Mouse (Mus musculus) E14TG2a.4 (cell line): ENCODE data around the gene Zfp652.
A peak's percentile ranks its signal among the peaks of the same experiment; 100 is the strongest.

Experiments used
- H3K27me3 ChIP-seq: 2 replicates; pipeline ENCODE4 v1.6.1; 2014; ENCODE audit warnings: low read length, control low read depth; ENCODE audit not compliant: insufficient read depth
- H3K36me3 ChIP-seq: 2 replicates; pipeline ENCODE4 v1.6.1; 2014; ENCODE audit warnings: low read length, control low read depth; ENCODE audit not compliant: insufficient read depth
- H3K4me1 ChIP-seq: replicated peaks from 2 replicates; pipeline ENCODE4 v1.6.1; 2014; ENCODE audit warnings: low read depth, low read length, control low read depth
- H3K4me3 ChIP-seq: replicated peaks from 2 replicates; pipeline ENCODE4 v1.5.1; 2014; ENCODE audit warnings: mild to moderate bottlenecking, low read length
- H3K9me3 ChIP-seq: 2 replicates; pipeline ENCODE4 v1.6.1; 2014; ENCODE audit warnings: low read length, control low read depth
- CTCF ChIP-seq: conservative IDR thresholded peaks from 2 replicates; pipeline ENCODE4 v1.5.1; 2014; ENCODE audit warnings: low read length
- NANOG ChIP-seq: IDR thresholded peaks from 2 replicates; pipeline ENCODE4 v1.6.1; 2014; ENCODE audit warnings: borderline replicate concordance, low read length, mixed read lengths
- POU5F1 ChIP-seq: IDR thresholded peaks from 2 replicates; pipeline ENCODE4 v1.6.1; 2014; ENCODE audit warnings: low read length, borderline replicate concordance

Zfp652 gene

GRCm38 (mm10) chr11:95770720-95771364, 58.4 kb downstream of the Zfp652 start:
- H3K4me1 ChIP-seq: peaks cover 88% of the 10 kb centered on the region
- H3K9me3 ChIP-seq: no peaks in the 10 kb centered on the region
- peak overlapping the region; percentile 20; the same call in 1 of the 2 replicates for H3K4me3 ChIP-seq
- H3K27me3 ChIP-seq: no peaks in the 10 kb centered on the region
- peaks cover 74% of the 10 kb centered on the region for H3K36me3 ChIP-seq
- no peak for TF ChIP-seq NANOG
- TF ChIP-seq POU5F1: no peak
- peak; percentile 58 for TF ChIP-seq CTCF

GRCm38 (mm10) chr11:95771665-95772064, 59.2 kb downstream of the Zfp652 start:
- H3K4me1 ChIP-seq: peaks cover 88% of the 10 kb centered on the region
- no peak overlapping the region; the same call in 1 of the 2 replicates for H3K4me3 ChIP-seq
- H3K9me3 ChIP-seq: no peaks in the 10 kb centered on the region
- no peaks in the 10 kb centered on the region for H3K27me3 ChIP-seq
- peaks cover 68% of the 10 kb centered on the region for H3K36me3 ChIP-seq
- no peak for TF ChIP-seq POU5F1

- no peaks in the 10 kb centered on the region for H3K9me3 ChIP-seq
- TF ChIP-seq NANOG (no peak), POU5F1 (no peak), CTCF (no peak)
- no peak overlapping the region for H3K4me3 ChIP-seq
- H3K4me1 ChIP-seq: peaks cover 89% of the 10 kb centered on the region
- H3K36me3 ChIP-seq: peaks cover 71% of the 10 kb centered on the region
- no peaks in the 10 kb centered on the region for H3K27me3 ChIP-seq
Measured at GRCm38 (mm10) chr11:95773264-95773663, 60.8 kb downstream of the Zfp652 start.

GRCm38 (mm10) chr11:95777323-95778297, 65.1 kb downstream of the Zfp652 start:
- H3K4me1 ChIP-seq: peaks cover 66% of the 10 kb centered on the region
- peaks cover 36% of the 10 kb centered on the region for H3K36me3 ChIP-seq
- no peak overlapping the region for H3K4me3 ChIP-seq
- H3K27me3 ChIP-seq: no peaks in the 10 kb centered on the region
- no peaks in the 10 kb centered on the region for H3K9me3 ChIP-seq
- TF ChIP-seq CTCF: no peak

- Histone ChIP-seq H3K27me3 (no peaks in the 10 kb centered on the region), H3K4me3 (no peak overlapping the region), H3K4me1 (peaks cover 54% of the 10 kb centered on the region), H3K36me3 (peaks cover 27% of the 10 kb centered on the region), H3K9me3 (no peaks in the 10 kb centered on the region)
- TF ChIP-seq CTCF (peak; percentile 69), NANOG (no peak)
Measured at GRCm38 (mm10) chr11:95778831-95779251, 66.4 kb downstream of the Zfp652 start.

GRCm38 (mm10) chr11:95779366-95779765, 66.9 kb downstream of the Zfp652 start:
- no peaks in the 10 kb centered on the region for H3K27me3 ChIP-seq
- H3K4me3 ChIP-seq: no peak overlapping the region
- peaks cover 27% of the 10 kb centered on the region for H3K36me3 ChIP-seq
- peaks cover 51% of the 10 kb centered on the region for H3K4me1 ChIP-seq
- TF ChIP-seq POU5F1 (no peak), NANOG (no peak), CTCF (no peak)
- no peaks in the 10 kb centered on the region for H3K9me3 ChIP-seq

- Histone ChIP-seq H3K4me1 (peaks cover 42% of the 10 kb centered on the region), H3K9me3 (no peaks in the 10 kb centered on the region), H3K4me3 (no peak overlapping the region), H3K36me3 (peaks cover 20% of the 10 kb centered on the region), H3K27me3 (no peaks in the 10 kb centered on the region)
- no peak for TF ChIP-seq CTCF
- TF ChIP-seq POU5F1: no peak
- TF ChIP-seq NANOG: no peak
Measured at GRCm38 (mm10) chr11:95780480-95780879, 68.0 kb downstream of the Zfp652 start.

- no peak overlapping the region for H3K4me3 ChIP-seq
Measured at GRCm38 (mm10) chr11:95781557-95781956, 69.1 kb downstream of the Zfp652 start.

More at GRCm38 (mm10) chr11:95781557-95781956, 69.1 kb downstream of the Zfp652 start:
- TF ChIP-seq CTCF: no peak
- no peak for TF ChIP-seq POU5F1
- TF ChIP-seq NANOG: no peak
- Histone ChIP-seq H3K36me3 (peaks cover 15% of the 10 kb centered on the region; the same call in 1 of the 2 replicates), H3K4me1 (peaks cover 45% of the 10 kb centered on the region), H3K9me3 (no peaks in the 10 kb centered on the region), H3K27me3 (no peaks in the 10 kb centered on the region)
